Mouse (Mus musculus) megakaryocyte, adult 5-6 weeks (primary cell): ENCODE measurements around the gene F3. TPM values are rescaled to one million over a fixed set of nuclear protein-coding genes. Genes with fewer than 3 reads are reported as not detected.

Source experiments
- ATAC-seq: 2 replicates; pipeline ENCODE4 v1.8.0; 2016; ENCODE audit warnings: mild to moderate bottlenecking, inconsistent platforms; ENCODE audit not compliant: poor library complexity, severe bottlenecking
- total RNA-seq, 2 experiments: library from RNA; stranded (forward) in 1 of 2; stranded (reverse) in 1 of 2; fragments of 153-499, 151-499 nt in 1 of 2; fragments of 221-1000, 200-1000 nt in 1 of 2; gene quantifications; 2 replicates each; pipeline versions ENCODE4 v1.2.3 to v1.2.4; 2015 to 2017

Gene F3
- total RNA-seq (2015), result 0.89 TPM in 1 of 2 replicates, not detected in the other
- 2.6 TPM in 1 of 2 replicates, not detected in the other for total RNA-seq (2017)

DNA sequence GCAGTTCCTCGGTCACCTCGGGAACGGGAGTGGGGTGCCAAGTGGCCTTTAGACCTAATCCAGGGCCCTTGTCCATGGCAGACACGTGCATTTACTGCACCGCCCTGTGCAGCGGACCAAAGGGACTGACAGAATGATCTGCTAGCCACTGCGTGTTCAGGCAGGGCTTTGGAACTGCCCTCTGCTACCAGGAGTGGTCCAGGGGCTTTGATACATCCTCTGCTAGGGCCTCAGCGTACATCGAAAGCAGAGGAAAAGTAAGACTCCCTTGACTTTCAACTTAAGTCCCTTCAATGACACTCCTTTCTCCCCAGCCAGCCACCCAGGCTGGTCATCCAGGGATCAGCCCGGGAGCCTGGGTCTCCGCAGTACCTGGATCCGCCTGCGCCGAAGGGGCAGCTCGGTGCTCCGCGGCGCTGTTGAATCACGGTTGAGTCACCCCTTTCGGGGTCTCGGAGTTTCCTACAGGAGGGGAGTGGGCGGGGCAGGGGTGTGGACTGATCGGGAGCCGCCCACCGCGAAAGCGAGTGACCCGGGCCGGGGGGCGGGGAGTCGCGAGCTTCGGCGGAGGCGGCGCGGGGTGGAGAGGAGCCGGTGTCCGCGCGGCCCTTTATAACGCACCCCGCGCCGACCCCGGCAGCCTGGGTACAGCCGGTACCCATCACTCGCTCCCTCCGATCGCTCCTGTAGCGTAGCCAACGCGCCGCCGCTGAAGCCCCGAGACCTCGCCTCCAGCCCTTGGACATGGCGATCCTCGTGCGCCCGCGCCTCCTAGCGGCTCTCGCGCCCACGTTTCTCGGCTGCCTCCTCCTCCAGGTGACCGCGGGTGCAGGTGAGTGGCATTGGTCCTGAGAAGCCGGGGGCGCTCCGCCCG, at the start of gene F3:
Gene F3 (plus strand): TSS at position 567 of the 874 bp plus-strand sequence.
- ATAC-seq, result peak; percentile 77

DNA sequence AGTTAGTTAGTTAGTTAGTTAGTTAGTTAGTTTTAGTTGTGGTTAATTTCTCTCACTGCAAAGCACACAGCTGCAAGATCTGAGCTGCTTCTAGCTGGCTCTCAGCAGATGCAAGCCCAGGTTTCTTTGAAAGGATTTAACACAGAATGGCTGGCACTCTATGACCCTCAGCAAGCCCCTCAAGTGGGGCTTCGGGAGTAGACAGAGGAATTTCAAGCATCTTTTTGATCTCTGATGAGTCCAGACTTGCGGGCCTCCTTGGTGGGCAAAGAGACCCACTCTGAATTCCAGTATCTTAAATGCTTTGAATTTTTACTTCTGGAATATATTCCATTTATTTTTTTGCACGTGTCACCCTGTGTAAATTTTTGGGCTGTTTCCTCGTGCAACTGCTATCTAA, 44.4 kb upstream of the F3 start:
- no peak for ATAC-seq

DNA sequence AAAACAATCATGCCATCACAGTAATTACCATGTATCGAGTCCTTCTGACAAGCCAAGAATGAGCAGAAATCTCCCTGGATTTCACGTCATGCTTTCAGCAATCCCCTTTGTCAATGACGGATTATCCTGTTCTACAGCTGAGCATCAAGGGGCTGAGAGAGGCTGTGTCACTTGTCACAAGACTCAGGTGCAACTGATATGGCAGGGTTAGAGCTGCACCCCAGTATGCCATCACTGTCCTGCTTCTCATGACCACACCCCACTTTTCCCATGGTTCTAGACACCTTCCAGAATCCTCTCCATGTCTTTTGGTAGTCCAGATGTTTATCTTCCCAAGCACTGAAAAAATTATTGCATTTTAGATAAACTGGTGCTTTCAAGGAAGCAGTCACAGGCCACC, 43.9 kb upstream of the F3 start:
- ATAC-seq, result no peak

DNA sequence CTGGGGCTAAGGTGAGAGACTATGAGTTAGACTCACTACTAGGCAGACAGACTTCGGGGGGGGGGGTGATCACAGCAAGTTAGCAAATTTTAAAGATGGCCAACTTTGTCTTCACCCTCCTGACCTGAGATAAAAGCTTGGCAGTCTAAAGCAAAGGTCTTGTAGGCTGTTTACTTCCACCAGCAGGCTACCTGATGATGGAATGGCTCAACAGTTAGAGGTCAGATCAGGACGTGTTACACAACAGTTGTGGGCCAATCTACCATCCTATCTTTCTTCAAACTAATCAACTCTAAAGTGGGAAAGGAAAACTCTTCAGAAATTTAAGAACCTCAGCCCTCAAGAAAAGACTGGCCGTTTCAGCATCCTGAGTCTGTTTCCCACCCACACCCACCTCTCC, 43.1 kb upstream of the F3 start:
- ATAC-seq, result peak; percentile 66

DNA sequence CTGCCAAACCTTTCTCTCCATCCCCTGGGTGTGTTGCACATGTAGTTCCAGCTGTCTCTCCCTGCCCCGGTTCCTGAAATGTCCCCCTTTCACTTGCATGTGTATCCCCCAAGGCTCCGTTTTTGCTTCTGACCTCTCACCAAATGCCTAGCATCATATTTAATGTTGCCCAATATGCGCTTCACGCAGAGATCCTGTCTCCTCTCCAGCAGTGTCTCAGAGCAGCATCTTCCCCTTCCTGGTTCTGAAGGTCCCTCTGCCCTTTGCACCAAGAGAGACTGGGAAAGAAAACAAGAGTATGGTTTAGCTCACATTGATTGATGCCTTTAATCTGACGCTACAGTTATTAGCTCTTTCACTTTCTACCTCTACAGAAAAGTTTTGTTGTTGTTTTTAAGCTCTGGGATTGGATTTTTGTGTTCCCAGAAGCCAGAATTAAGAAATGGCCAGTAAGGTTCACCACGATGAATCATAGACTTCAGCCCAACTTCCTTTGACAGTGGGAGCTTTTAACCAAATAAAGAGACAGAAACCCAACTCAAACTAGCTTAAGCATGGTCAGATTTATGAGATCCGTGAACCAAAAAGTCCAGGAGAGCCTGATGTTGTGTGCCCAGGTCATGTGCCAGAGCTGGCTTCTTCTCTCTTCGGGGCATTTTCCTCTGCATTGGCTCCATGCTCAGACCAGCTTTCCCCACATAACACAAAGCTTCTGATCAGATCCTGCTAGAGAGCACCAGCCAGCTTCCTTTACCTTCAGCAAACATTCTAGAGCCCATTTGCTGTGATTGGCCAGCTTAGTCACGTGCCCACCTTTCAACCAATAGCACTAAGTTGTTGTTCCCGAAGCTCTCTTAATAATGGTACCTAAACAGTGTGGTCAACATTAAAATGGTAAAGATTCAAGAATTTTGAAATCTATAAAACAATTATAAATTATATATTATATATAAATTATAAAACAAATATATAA, 40.6 kb upstream of the F3 start:
- peak; percentile 66 for ATAC-seq

DNA sequence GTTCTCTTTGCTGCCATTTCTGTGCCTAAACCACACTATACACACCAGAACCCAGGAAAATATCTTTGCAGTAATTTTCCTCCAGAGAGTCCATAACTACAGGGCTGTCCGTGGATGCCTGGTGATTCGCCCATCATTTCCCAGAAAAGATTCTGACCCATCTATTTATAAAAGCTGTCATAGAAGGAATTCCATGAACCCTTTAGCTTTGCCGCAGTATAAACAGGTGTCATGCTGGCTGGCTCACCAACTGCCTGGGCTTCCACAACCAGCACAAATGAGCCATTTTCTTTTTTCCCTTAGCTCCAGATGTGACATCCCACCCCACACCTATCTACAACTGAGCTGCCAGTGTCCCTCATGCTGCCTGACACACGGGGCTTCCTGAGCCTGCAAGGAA, 38.8 kb upstream of the F3 start:
- ATAC-seq, result no peak

DNA sequence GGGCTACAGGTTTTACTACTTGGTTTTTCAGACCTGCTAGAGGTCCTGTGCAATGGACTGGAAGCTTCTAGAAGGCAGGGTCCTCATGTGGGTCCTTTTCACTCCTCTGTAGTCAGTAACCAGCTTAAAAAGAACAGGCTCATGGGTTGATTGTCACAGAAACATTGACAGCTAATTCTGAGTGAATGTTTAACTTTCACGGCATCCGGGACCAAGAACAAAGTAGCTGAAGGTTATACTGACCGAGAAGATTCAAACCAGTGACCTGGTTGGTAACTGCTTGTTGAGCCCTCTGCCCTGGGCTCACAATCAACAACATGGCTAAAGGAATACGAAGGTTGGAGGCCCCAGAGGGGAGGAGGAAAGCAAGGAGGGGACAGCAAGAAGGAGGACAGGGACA, 38.4 kb upstream of the F3 start:
- no peak for ATAC-seq

DNA sequence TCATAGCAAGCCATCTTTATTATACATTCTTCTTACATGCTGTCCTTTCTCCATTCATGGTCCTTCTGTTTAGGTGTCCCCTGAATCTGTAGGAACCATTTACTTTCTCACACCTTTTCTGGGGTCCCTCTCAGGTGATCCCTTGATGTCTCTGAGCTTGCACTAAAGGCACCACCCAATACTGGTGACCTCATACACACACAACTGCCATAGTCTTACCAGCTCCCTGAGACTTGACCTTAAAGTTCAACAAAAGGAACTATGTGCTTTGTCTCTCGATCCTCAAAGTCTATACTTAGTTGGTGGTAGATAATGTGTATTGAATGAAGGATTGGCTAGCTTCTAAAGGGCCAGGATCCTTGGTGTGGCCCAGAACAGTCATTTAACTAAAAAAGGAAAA, 37.4 kb upstream of the F3 start:
- no peak for ATAC-seq

DNA sequence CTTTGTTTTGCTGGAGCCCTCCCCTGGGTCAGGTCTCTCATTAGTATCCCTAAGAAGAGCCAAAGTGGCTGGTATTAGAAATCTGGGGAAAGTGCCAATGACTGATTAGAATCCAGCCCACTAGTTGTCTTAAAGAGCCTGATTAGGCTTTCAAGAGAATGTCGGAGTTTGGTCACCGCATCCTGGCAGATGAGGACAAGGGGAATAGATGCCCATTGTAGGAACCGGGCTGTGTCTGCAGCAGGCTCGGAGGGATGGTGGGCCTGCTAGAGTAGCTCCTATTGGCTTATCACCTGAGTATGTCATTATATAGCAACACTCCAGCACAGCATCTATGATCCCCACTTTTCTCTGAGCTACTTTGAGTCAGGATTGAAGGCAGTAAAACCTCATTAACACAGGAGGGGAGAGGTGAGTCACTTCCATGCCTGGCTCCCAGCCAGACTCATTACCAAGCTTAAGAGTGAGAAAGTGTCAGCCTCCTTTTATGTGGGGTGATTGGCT, 36.9 kb upstream of the F3 start:
- no peak for ATAC-seq

DNA sequence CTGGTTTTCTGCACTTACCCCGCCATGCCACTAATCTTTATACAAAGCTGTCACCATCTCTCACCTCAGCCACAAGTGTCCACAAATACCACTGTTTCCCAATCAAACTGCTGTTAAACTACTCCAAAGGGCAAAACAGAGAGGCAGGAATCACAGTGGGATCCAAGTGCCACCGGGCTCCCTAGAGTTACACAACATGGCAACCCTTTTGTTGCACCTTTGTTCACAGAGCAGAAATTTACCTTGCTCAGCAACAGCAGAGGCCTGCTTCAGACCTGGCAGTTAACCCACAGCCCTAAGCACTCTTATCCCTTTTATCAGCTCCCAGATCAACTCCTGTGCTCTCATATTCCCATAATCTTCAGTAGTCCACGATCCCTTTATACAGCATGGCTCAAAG, 35.6 kb upstream of the F3 start:
- ATAC-seq, result no peak

DNA sequence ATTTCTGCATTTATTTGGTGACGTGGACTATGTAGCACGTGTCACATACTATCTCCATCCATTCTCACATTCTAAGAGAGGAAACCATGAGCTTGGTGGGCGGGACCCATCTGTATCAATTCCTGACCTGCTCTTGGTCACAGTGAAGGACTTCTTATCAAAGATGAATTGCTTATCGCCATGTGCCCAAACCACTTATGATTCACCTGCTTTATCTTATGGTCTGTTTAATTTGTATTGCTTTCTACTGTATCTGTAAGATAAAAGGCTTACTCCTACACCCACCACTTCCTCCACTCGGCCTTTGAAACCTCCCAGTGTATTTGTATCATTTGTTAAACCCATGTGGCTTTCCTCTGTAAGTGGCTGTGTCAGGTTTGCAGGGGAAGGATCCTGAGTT, 34.3 kb upstream of the F3 start:
- no peak for ATAC-seq

DNA sequence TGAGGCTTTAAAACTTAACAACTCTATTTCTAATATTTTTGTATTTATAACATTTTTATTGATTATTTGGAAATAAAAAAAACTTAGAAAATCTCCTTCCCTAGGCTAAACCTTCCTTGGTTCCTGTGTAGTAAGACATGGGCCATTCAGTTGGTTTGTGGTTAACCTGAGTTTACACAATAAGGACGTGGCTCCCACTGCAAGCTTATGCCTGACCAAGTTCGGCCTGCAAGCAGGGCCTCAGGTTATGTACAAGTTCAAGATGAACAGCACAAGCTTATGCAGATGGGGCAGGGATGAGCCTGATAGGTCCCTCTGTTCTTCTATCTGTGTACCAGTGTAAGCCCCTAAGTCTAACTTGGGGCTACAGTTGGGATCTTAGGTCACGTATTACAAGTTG, 33.6 kb upstream of the F3 start:
- peak; percentile 51 for ATAC-seq

DNA sequence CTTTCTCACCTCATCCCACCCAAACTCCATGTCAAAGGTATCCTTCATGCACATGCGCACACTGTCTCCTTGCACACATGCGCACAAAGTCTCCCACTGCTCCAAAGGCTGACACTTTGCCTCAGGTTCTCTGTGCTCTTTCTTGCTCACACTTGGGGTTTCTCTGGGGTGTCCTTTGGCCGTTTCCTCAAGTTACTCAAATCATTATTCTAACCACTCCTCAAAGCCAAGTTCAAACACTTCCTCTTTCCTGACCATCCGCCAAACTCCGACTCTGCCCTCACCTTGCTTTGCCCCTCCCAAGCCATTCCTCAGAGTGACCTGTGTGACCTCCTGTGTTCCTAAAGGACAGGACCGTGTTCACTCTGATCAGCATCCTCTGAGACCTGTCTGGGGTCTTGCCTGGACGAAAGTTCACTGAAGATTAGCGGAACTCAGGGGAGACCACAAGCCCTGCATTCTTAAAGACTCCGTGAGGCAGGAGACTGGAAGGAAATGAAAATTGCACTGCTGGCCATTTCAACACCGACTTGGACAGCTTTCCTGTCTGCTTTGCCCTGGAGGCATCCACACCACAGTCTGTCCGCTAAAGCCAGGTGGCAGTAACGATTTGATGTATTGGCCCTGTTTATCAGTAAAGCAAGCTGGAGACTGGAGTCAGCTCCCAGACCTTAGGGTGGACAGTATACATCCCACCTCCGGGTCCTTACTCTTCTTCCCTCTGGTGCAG, 30.2 kb upstream of the F3 start:
- peak; percentile 79 for ATAC-seq

DNA sequence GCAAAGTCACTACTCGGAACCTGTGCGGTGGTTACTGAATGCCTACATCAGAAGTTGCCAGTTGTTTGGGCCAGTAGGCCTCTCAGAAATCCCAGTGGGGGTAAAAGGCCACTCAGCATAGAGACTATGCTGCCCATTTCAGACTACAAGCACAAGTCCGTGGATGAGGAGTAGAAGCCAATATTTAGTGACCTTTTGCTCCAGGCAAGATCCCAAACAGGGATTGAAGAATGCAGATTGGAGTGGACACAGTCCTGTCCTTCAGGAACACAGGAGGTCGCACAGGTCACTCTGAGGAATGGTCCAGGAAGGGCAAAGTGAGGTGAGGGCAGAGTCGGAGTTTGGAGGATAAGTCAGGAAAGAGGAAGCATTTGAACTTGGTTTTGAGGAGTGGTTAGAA, 29.6 kb upstream of the F3 start:
- ATAC-seq, result peak; percentile 16

DNA sequence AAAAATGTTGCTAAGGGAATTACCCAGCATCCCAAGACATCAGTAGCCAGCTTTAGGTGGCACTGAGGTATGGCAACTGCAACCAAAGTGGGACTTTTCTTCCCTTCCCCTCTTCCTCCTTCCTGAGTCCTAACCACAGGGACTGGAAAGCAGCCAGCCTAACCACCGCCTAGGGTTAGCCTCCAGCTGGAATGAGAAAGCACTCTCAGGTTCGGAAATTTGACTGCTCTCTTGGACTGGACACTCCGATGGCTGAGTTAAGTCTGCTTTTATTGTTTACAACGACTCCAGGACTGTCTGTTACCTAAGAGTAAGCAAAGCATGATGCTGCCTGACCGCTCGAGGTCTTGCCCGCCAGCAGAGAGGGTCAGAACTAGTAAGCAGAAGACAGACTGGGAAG, 26.2 kb upstream of the F3 start:
- 0 out of 2 replicates have a peak, but pooled peaks have one; percentile 3 for ATAC-seq

DNA sequence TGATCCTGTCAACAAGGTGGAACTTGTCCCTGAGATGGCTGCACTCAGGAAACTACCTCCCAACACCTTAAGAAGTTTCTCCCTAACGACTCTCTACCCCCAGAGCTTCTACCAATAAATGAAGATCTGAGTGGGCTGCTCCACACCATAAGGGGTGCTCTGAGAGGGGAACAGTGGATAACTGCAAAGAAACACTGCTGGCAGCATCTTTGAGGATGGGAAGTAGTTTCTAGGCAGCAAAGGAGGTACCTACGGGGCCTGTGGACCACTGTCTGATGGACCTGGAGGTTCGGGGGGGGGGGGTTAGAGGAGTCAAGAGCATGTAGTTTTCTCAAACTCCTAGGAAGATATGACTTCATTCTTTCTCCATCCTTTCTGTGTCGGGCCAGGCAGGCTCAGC, 23.9 kb upstream of the F3 start:
- no peak for ATAC-seq

DNA sequence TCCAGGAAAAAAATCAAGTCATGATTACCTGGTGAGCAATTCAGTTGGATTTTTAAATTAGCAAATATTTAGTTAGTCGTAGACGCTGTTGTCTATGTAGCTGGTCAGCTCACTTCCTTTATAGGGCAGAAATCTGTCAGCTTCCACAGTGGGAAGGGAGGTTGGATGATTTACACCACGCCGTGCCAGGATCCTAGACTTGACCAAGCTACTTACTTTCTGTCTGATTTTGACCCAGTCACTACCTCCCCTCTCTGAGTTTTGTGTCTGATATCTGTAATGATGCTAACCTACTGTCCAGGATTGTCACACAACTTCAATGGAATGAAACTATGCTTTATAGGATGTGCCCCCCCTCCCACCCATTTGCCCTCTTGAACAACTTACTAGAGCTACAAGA, 23.5 kb upstream of the F3 start:
- no peak for ATAC-seq

DNA sequence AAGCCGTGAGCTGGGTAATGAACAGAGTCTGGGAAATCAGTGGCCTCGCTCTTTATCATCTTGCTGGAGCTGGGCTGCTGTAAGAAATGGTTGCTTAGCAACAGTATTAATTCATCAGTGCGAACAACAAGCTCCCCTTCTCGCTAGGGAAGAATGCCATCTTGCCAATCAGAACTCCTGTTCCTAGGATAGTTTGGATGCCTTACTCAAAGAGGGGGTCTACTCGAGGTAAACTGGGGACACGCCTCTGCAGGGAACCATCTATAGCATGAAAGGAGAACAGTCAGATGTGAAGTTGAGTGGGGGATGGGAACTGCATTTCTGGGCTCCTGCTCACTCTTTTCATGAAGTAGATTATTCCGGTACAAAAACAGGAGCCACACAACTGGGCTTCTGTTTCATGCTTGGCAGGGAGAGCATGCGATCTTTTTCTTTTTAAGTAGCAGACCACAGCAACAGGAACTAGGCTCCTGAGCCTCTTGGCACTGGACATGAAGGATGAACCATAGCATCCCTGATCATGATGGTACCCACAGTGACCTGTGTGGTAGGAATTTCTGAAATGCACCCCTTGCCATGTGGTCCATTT, 22.9 kb upstream of the F3 start:
- ATAC-seq, result no peak

DNA sequence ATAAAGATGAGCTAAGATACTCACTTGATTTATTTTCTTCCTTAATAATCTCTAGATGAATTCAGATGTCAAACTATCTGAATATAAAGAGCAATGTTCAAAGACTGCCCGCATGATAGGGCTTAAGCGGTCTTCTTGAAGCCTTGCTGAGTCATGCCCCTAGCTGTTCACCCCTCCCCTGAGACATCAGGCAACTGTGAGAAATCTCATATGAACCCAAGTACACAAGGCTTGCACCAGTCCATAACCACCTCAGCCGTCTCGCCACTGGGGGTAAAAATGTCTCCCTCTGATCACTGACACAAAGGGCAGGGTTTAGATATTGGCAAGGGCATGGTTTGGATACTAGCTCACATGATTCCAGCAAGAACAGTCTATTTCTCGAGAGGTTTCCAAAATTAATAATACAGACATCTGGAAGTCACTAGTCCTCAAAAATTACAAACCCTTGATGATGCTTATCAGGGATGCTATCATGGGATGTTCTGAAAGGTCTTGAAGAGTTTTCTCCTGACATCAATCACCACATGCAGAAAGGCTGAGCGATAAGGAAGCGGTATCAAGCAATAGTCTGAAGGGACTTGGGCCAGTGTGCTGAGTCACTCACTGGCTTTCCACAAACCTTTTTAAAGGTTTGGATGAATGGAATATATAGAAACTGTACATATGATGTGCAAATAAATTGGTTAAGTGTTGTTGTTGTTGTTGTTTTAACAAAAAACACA, 20.0 kb upstream of the F3 start:
- peak; percentile 78 for ATAC-seq

DNA sequence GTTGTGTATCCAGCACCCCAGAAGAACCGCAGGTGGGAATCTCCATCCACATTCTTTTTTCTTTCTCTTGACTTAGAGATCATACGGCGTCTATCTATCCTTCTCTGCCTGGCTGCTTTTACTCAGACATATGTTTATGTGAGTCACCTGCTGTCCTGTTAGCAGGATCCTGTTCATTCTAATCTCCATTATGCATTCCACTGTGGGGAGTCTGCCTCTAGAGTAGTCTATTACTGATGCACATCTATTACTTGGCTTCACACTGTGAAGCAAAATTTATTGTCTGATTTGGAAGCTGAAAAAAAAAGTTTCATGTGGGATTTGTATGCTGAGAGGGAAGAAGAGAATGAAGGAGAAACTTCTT, 19.5 kb upstream of the F3 start:
- ATAC-seq, result no peak
